In genomic region chr9:118478458-118478838, GRCm38 (mm10) we compare ENCODE assay signal across 7 mouse cellular contexts. TPM values are rescaled to one million over a fixed set of nuclear protein-coding genes. Genes with fewer than 3 reads are reported as not detected.
DNase-seq lines count a peak whose midpoint lies in the region; ATAC-seq and TF ChIP-seq lines count a peak whose summit lies in the region.

No protein-coding gene starts in this region.

- H3K4me1 ChIP-seq in intestine, embryonic 14.5 days (replicated peaks; ENCODE audit: control insufficient read depth, insufficient read depth, low read length): peaks cover 11% of the 10 kb centered on the region; the same call in 1 of the 2 replicates
- peaks cover 9% of the 10 kb centered on the region; the same call in 1 of the 2 replicates for H3K4me1 ChIP-seq in liver, postnatal 0 days (ENCODE audit: insufficient read depth)
- peaks cover 18% of the 10 kb centered on the region; the same call in 1 of the 2 replicates for H3K4me1 ChIP-seq in stomach, embryonic 16.5 days (ENCODE audit: control insufficient read depth, insufficient read depth, low read length)

- WGBS in intestine, embryonic 14.5 days: 2% methylated on average over 27 of the region's 29 CpGs
- WGBS in liver, postnatal 0 days (ENCODE audit: insufficient replicate concordance): 0% methylated on average over 27 of the region's 29 CpGs
- under 1% methylated on average over 28 of the region's 29 CpGs for WGBS in stomach, embryonic 16.5 days

- TF ChIP-seq CTCF in liver, postnatal 0 days (IDR thresholded peaks at IDR 0.05; ENCODE audit: low read depth): 0 out of 2 replicates have a peak, but pooled peaks have one; percentile 18

- H3K9ac ChIP-seq in intestine, embryonic 14.5 days (ENCODE audit: low read length): no peak overlapping the region
- no peak overlapping the region for H3K9ac ChIP-seq in liver, postnatal 0 days (replicated peaks)
- 0 out of 2 replicates have a peak overlapping the region, but pooled peaks have one; percentile 18 for H3K9ac ChIP-seq in stomach, embryonic 16.5 days (ENCODE audit: low read length)

- peak overlapping the region; percentile 58 for H3K4me2 ChIP-seq in intestine, embryonic 14.5 days (ENCODE audit: low read length)
- peak overlapping the region; percentile 68 for H3K4me2 ChIP-seq in liver, postnatal 0 days (ENCODE audit: low read depth, low read length)
- H3K4me2 ChIP-seq in stomach, embryonic 16.5 days (ENCODE audit: low read depth, low read length): peak overlapping the region; percentile 65

- TF ChIP-seq EP300 in liver, postnatal 0 days (IDR thresholded peaks at IDR 0.05; ENCODE audit: low read depth): no peak

- ATAC-seq in intestine, embryonic 14.5 days (replicated peaks; ENCODE audit: low FRiP score, low TSS enrichment, low read depth): peak; percentile 33
- ATAC-seq in liver, postnatal 0 days: no peak
- ATAC-seq in stomach, embryonic 16.5 days (ENCODE audit: insufficient read depth, low FRiP score): no peak

- no peaks in the 10 kb centered on the region for H3K36me3 ChIP-seq in intestine, embryonic 14.5 days (ENCODE audit: control insufficient read depth, insufficient read depth, low read length)
- H3K36me3 ChIP-seq in liver, postnatal 0 days (replicated peaks; ENCODE audit: insufficient read depth, low read length): no peaks in the 10 kb centered on the region
- H3K36me3 ChIP-seq in stomach, embryonic 16.5 days (ENCODE audit: control insufficient read depth, insufficient read depth, low read length): no peaks in the 10 kb centered on the region

- DNase-seq in CD4-positive, CD25-positive, alpha-beta regulatory T cell, adult 2 months (ENCODE audit: low read depth, low spot score): peak; percentile 61
- DNase-seq in Muller cell, postnatal 12 days (ENCODE audit: inconsistent ontology term): peak; percentile 13
- DNase-seq in embryo, embryonic 9.5 days (ENCODE audit: extremely low spot score): peak; percentile 62
- DNase-seq in intestine, embryonic 14.5 days (ENCODE audit: low spot score): peak; percentile 77
- DNase-seq in liver, postnatal 0 days: peak; percentile 30
- no peak for DNase-seq in testis, postnatal 14 days (ENCODE audit: low spot score)

- H3K27me3 ChIP-seq in intestine, embryonic 14.5 days (replicated peaks; ENCODE audit: control insufficient read depth, insufficient read depth, low read length): peaks cover 96% of the 10 kb centered on the region
- peaks cover 78% of the 10 kb centered on the region for H3K27me3 ChIP-seq in liver, postnatal 0 days (ENCODE audit: insufficient read depth, low read length)
- H3K27me3 ChIP-seq in stomach, embryonic 16.5 days (ENCODE audit: control insufficient read depth, insufficient read depth, low read length): peaks cover 78% of the 10 kb centered on the region

- no peak overlapping the region for H3K27ac ChIP-seq in intestine, embryonic 14.5 days (ENCODE audit: low read depth)
- H3K27ac ChIP-seq in liver, postnatal 0 days (ENCODE audit: low read depth): no peak overlapping the region
- H3K27ac ChIP-seq in stomach, embryonic 16.5 days (ENCODE audit: low read length): no peak overlapping the region

- H3K4me3 ChIP-seq in intestine, embryonic 14.5 days (ENCODE audit: low read depth, low read length): peak overlapping the region; percentile 38
- H3K4me3 ChIP-seq in liver, postnatal 0 days (ENCODE audit: low read depth, low read length): peak overlapping the region; percentile 43
- peak overlapping the region; percentile 46 for H3K4me3 ChIP-seq in stomach, embryonic 16.5 days (replicated peaks; ENCODE audit: low read length)

- H3K9me3 ChIP-seq in intestine, embryonic 14.5 days (ENCODE audit: control insufficient read depth, low read length): no peaks in the 10 kb centered on the region
- H3K9me3 ChIP-seq in liver, postnatal 0 days (ENCODE audit: low read length): no peaks in the 10 kb centered on the region
- no peaks in the 10 kb centered on the region for H3K9me3 ChIP-seq in stomach, embryonic 16.5 days (replicated peaks; ENCODE audit: control insufficient read depth, low read length)

RNA-seq across cellular contexts. Expression of gene Eomes, which starts 0.4 kb away (rescaled TPM):
- polyA plus RNA-seq in intestine, embryonic 14.5 days (2014; fragmentation: Nextera tagmentation; extraction: Ambion mirVana): 0.07 and 0.34 TPM in 2 replicates
- not detected in 2 replicates for polyA plus RNA-seq in liver, postnatal 0 days (2015; fragmentation: Nextera tagmentation; extraction: Ambion mirVana)
- 0.06 and 0.09 TPM in 2 replicates for polyA plus RNA-seq in stomach, embryonic 16.5 days (2015; fragmentation: Nextera tagmentation; extraction: Ambion mirVana)

RNA-seq across cellular contexts. Expression of gene Golga4, which starts 27.6 kb away (rescaled TPM):
- polyA plus RNA-seq in intestine, embryonic 14.5 days (2014; fragmentation: Nextera tagmentation; extraction: Ambion mirVana): 59.5 and 64.3 TPM in 2 replicates
- 12.5 and 13.9 TPM in 2 replicates for polyA plus RNA-seq in liver, postnatal 0 days (2015; fragmentation: Nextera tagmentation; extraction: Ambion mirVana)
- 48.8 and 50.6 TPM in 2 replicates for polyA plus RNA-seq in stomach, embryonic 16.5 days (2015; fragmentation: Nextera tagmentation; extraction: Ambion mirVana)
